Mouse (Mus musculus) thymus, adult 2 months (tissue): ENCODE measurements around the gene Acad10.

Experiments used
- CTCF ChIP-seq: fragments of 200-500 bp; IDR thresholded peaks from 2 replicates; pipeline ENCODE4 v1.5.1; 2012; ENCODE audit warnings: mild to moderate bottlenecking, control low read depth, low read length, moderate library complexity, borderline replicate concordance; ENCODE audit not compliant: control insufficient read depth, poor library complexity, insufficient read depth; ENCODE audit errors: extremely low read depth
- POLR2A ChIP-seq: fragments of 200-500 bp; IDR thresholded peaks from 2 replicates; pipeline ENCODE4 v1.6.1; 2012; ENCODE audit warnings: mild to moderate bottlenecking, low read length, control low read depth, moderate library complexity; ENCODE audit not compliant: control insufficient read depth, poor library complexity, insufficient read depth; ENCODE audit errors: extremely low read depth

GRCm38 (mm10) chr5:121592816-121593407, 67.4 kb downstream of the Acad10 start:
- TF ChIP-seq POLR2A = no peak
- TF ChIP-seq CTCF = no peak
